Mouse (Mus musculus) forebrain, embryonic 10.5 days (tissue): ENCODE measurements around the gene Gm6902. TPM values are rescaled to one million over a fixed set of nuclear protein-coding genes. Genes with fewer than 3 reads are reported as not detected.
"Not testable (repeated sequence)": the region's sequence is repeated elsewhere in the genome, so short reads cannot be mapped to it uniquely, and the experiment has no call there.

Experiments
- DNase-seq: peaks from one replicate; pipeline ENCODE4 v3.0.0-alpha.2; 2017; ENCODE audit warnings: low spot score; ENCODE audit errors: extremely low spot score
- H3K27ac ChIP-seq: fragments of 300-500 bp; sonication (generic); 2 replicates; pipeline ENCODE4 v1.5.1; 2016; ENCODE audit warnings: mild to moderate bottlenecking
- H3K27me3 ChIP-seq: fragments of 300-500 bp; sonication (generic); 2 replicates; pipeline ENCODE4 v1.6.1; 2016; ENCODE audit warnings: mild to moderate bottlenecking; ENCODE audit not compliant: poor library complexity, severe bottlenecking
- H3K36me3 ChIP-seq: fragments of 300-500 bp; sonication (generic); replicated peaks from 2 replicates; pipeline ENCODE4 v1.6.1; 2016; ENCODE audit warnings: mild to moderate bottlenecking, moderate library complexity
- H3K4me1 ChIP-seq: fragments of 300-500 bp; sonication (generic); 2 replicates; pipeline ENCODE4 v1.6.1; 2016
- H3K4me3 ChIP-seq: fragments of 300-500 bp; sonication (generic); 2 replicates; pipeline ENCODE4 v1.5.1; 2016; ENCODE audit warnings: mild to moderate bottlenecking, moderate library complexity
- H3K9me3 ChIP-seq: fragments of 300-500 bp; sonication (generic); 2 replicates; pipeline ENCODE4 v1.6.1; 2016; ENCODE audit warnings: mild to moderate bottlenecking, moderate library complexity
- WGBS: fragments of 180-500 bp; shearing (Covaris S2); methylation state at CpG from one replicate; pipeline ENCODE4 v1.1.7; 2016; 5-methylcytosine and 5-hydroxymethylcytosine counted together
- polyA plus RNA-seq: library from polyadenylated mRNA; unstranded; fragments of >200 nt; fragmentation: Nextera tagmentation; extraction: Ambion mirVana; gene quantifications from 2 replicates; pipeline ENCODE4 v1.2.1, GENCODE M21; 2016

Gene Gm6902
- not detected in 2 replicates for polyA plus RNA-seq

GRCm38 (mm10) chr7:23278800-23279199 is at the start of gene Gm6902:
Gene Gm6902 (minus strand): TSS chr7:23278900.
- H3K27me3 ChIP-seq, H3K4me1 ChIP-seq, H3K36me3 ChIP-seq, H3K27ac ChIP-seq, DNase-seq, H3K9me3 ChIP-seq, H3K4me3 ChIP-seq: not testable (repeated sequence)
- WGBS, result no CpG with 5 or more reads among the region's 2 CpGs

- not testable (repeated sequence) for H3K27ac ChIP-seq, H3K27me3 ChIP-seq, H3K4me1 ChIP-seq, H3K4me3 ChIP-seq, DNase-seq, H3K36me3 ChIP-seq
- 87% methylated on average over 3 of the region's 3 CpGs for WGBS
- peaks cover 37% of the 10 kb centered on the region for H3K9me3 ChIP-seq
Observed at GRCm38 (mm10) chr7:23300892-23301291, 22.2 kb upstream of the Gm6902 start, which contains the start of gene Nlrp4e. Gene Nlrp4e (plus strand): TSS chr7:23301192.

GRCm38 (mm10) chr7:23251582-23251981 is 27.1 kb downstream of the Gm6902 start, which contains the start of gene Vmn1r166:
Gene Vmn1r166 (minus strand): TSS chr7:23251682.
- DNase-seq, H3K27ac ChIP-seq, H3K36me3 ChIP-seq, H3K4me1 ChIP-seq, H3K4me3 ChIP-seq, H3K9me3 ChIP-seq, H3K27me3 ChIP-seq: not testable (repeated sequence)
- WGBS, result no CpG with 5 or more reads among the region's 2 CpGs

Other genes with a start within 250 kb of the Gm6902 start
- not detected in 2 replicates for gene Vmn1r163, start 223.4 kb downstream of the Gm6902 start, polyA plus RNA-seq
- not detected in 2 replicates for gene Gm8720, start 211.4 kb downstream of the Gm6902 start, polyA plus RNA-seq
- gene Gm10662, start 134.4 kb downstream of the Gm6902 start, polyA plus RNA-seq, result not detected in 2 replicates
- gene Vmn1r165, start 61.6 kb downstream of the Gm6902 start, polyA plus RNA-seq, result not detected in 2 replicates
- not detected in 2 replicates for gene Vmn1r166, start 27.2 kb downstream of the Gm6902 start, polyA plus RNA-seq
- not detected in 2 replicates for gene Nlrp4e, start 22.3 kb upstream of the Gm6902 start, polyA plus RNA-seq
- not detected in 2 replicates for gene Nlrp5, start 107.0 kb upstream of the Gm6902 start, polyA plus RNA-seq
- gene Vmn1r167, start 228.3 kb upstream of the Gm6902 start, polyA plus RNA-seq, result not detected in 2 replicates